Mouse (Mus musculus) intestine, postnatal 0 days (tissue): Measurements from ENCODE around the gene Isoc2b. TPM values are rescaled to one million over a fixed set of nuclear protein-coding genes. Genes with fewer than 3 reads are reported as not detected.

Source experiments
- ATAC-seq: fragments of 200-750 bp; cut with Nextera tagmentation; 2 replicates; pipeline ENCODE4 v1.8.0; 2017; ENCODE audit warnings: mild to moderate bottlenecking, moderate TSS enrichment, moderate library complexity
- H3K27ac ChIP-seq: fragments of 300-500 bp; sonication (generic); 2 replicates; pipeline ENCODE4 v1.5.1; 2014; ENCODE audit warnings: mild to moderate bottlenecking, low read depth, low read length, moderate library complexity
- H3K27me3 ChIP-seq: fragments of 300-500 bp; sonication (generic); replicated peaks from 2 replicates; pipeline ENCODE4 v1.6.1; 2014; ENCODE audit warnings: low read length, mixed read lengths; ENCODE audit not compliant: control insufficient read depth, insufficient read depth
- H3K36me3 ChIP-seq: fragments of 300-500 bp; sonication (generic); 2 replicates; pipeline ENCODE4 v1.6.1; 2014; ENCODE audit warnings: mild to moderate bottlenecking, moderate library complexity; ENCODE audit not compliant: control insufficient read depth, insufficient read depth
- H3K4me1 ChIP-seq: fragments of 300-500 bp; sonication (generic); replicated peaks from 2 replicates; pipeline ENCODE4 v1.6.1; 2014; ENCODE audit warnings: antibody characterized with exemption, low read length, mixed read lengths; ENCODE audit not compliant: control insufficient read depth, insufficient read depth
- H3K4me2 ChIP-seq: fragments of 300-500 bp; sonication (generic); replicated peaks from 2 replicates; pipeline ENCODE4 v1.6.1; 2014; ENCODE audit warnings: low read depth, mild to moderate bottlenecking, moderate library complexity
- H3K4me3 ChIP-seq: fragments of 300-500 bp; sonication (generic); 2 replicates; pipeline ENCODE4 v1.5.1; 2014; ENCODE audit warnings: low read depth, low read length
- H3K9ac ChIP-seq: fragments of 300-500 bp; sonication (generic); 2 replicates; pipeline ENCODE4 v1.6.1; 2014; ENCODE audit warnings: mild to moderate bottlenecking, low read depth, low read length
- H3K9me3 ChIP-seq: fragments of 300-500 bp; sonication (generic); 2 replicates; pipeline ENCODE4 v1.6.1; 2016; ENCODE audit warnings: mixed run types; ENCODE audit not compliant: control insufficient read depth
- CTCF ChIP-seq: sonication (generic); IDR thresholded peaks from 2 replicates; pipeline ENCODE4 v1.5.1; 2016; ENCODE audit warnings: low read depth, mild to moderate bottlenecking, control low read depth, antibody characterized with exemption, moderate library complexity
- WGBS: fragments of 180-500 bp; shearing (Covaris S2); extraction: QIAGEN DNeasy Blood & Tissue Kit; methylation state at CpG from one replicate; pipeline ENCODE4 v1.1.7; 2014; 5-methylcytosine and 5-hydroxymethylcytosine counted together
- polyA plus RNA-seq: library from polyadenylated mRNA; unstranded; fragments of >200 nt; fragmentation: Nextera tagmentation; extraction: Ambion mirVana; gene quantifications from 2 replicates; pipeline ENCODE4 v1.2.1, GENCODE M21; 2015

The Isoc2b gene
- polyA plus RNA-seq, 1 experiment from 2014 or later = 12.5 TPM

DNA sequence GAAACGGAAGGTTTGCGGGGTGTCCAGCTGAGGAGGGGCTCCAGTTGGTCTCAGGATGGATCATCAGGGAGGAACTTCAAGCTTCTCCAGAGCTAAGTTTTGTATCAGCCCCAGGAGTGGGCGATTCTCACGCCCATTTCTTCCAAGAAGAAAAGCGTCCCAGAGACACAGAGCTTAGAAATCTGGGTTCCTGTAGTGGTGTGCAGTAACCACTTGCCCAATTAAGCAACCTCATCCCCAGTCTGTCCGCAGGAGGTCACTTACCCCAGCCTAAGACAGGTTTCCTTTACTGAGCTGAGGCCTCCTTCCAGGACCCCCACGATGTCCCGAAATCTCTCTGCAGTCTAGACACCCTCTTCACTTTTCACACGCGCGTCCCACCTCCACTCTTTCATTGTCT, 7.2 kb upstream of the Isoc2b start:
- Histone ChIP-seq H3K4me1 (no peaks in the 10 kb centered on the region), H3K4me3 (peak overlapping the region; percentile 54), H3K27me3 (no peaks in the 10 kb centered on the region), H3K9ac (peak overlapping the region; percentile 51), H3K27ac (peak overlapping the region; percentile 67), H3K9me3 (no peaks in the 10 kb centered on the region), H3K4me2 (peak overlapping the region; percentile 79), H3K36me3 (no peaks in the 10 kb centered on the region; the same call in 1 of the 2 replicates)
- peak; percentile 6 for ATAC-seq
- TF ChIP-seq CTCF = no peak
- 8% methylated on average over 11 of the region's 11 CpGs for WGBS

DNA sequence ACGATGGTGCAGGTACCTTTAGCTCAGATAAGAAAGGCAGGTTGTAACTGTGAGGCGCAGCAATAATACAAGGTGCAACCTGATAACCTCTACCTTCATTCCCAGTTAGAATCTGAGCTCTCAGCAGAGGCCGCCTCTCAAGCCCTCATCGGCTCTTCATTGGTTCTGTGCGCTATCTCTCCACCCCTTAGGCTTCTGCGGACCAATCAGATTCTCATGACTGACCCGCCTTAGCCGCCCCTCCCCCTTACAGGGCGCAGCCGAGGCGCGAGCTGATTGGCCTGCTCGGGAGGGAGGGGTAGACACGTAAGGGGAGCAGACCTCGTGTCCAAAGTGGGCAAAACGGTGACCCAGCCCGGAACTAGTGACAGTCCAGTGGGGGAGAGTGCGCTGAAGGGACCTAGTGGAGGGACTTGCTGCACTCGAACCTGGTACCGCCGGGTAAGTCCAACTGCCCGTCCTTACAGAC, 6.7 kb upstream of the Isoc2b start, which contains the start of gene Isoc2a:
Isoc2a (plus strand) TSS at position 401 of the 469 bp plus-strand sequence.
- Histone ChIP-seq H3K9ac (peak within 1 kb of the TSS; percentile 51), H3K4me2 (peak within 1 kb of the TSS; percentile 79), H3K36me3 (no peaks in the 10 kb centered on the region), H3K9me3 (no peaks in the 10 kb centered on the region), H3K27me3 (no peaks in the 10 kb centered on the region), H3K27ac (peak within 1 kb of the TSS; percentile 67), H3K4me1 (no peaks in the 10 kb centered on the region), H3K4me3 (peak within 1 kb of the TSS; percentile 54)
- under 1% methylated on average over 22 of the region's 22 CpGs for WGBS
- TF ChIP-seq CTCF = no peak
- ATAC-seq = peak; percentile 100

DNA sequence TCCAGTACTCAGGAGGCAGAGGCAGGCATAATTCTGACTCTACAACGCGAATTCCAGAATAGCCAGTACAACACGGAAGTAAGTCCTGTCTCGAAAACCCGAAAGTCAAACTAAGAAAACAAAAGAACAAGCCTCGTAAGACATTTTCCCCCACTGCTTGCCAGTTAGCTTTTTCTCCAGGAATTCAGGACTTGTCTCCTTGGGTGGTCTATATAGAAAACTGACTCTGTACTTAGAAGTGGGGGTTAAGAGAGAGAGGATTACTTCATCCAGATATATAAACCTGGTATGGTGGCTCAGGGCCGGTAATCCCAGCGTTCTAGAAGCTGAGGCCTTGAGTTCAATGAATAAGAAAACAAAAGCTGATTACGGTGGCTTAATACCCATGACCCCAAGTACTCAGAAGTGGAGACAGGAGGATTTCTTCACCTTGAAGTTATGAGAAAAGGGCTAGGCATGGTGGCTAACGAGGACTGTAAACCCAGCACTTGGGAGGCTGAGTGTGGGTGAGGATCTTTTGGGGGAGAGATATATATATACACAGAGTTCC, 3.4 kb downstream of the Isoc2b start:
- no peaks in the 10 kb centered on the region for H3K27me3 ChIP-seq
- no peak for TF ChIP-seq CTCF
- no peaks in the 10 kb centered on the region for H3K9me3 ChIP-seq
- H3K4me3 ChIP-seq = peak overlapping the region; percentile 52
- WGBS = 15% methylated on average over 10 of the region's 10 CpGs
- H3K4me1 ChIP-seq = peaks cover 6% of the 10 kb centered on the region; the same call in 1 of the 2 replicates
- H3K27ac ChIP-seq = peak overlapping the region; percentile 95
- H3K9ac ChIP-seq = peak overlapping the region; percentile 64
- peak overlapping the region; percentile 75 for H3K4me2 ChIP-seq
- peak; percentile 4; the same call in 1 of the 2 replicates for ATAC-seq
- H3K36me3 ChIP-seq = no peaks in the 10 kb centered on the region

DNA sequence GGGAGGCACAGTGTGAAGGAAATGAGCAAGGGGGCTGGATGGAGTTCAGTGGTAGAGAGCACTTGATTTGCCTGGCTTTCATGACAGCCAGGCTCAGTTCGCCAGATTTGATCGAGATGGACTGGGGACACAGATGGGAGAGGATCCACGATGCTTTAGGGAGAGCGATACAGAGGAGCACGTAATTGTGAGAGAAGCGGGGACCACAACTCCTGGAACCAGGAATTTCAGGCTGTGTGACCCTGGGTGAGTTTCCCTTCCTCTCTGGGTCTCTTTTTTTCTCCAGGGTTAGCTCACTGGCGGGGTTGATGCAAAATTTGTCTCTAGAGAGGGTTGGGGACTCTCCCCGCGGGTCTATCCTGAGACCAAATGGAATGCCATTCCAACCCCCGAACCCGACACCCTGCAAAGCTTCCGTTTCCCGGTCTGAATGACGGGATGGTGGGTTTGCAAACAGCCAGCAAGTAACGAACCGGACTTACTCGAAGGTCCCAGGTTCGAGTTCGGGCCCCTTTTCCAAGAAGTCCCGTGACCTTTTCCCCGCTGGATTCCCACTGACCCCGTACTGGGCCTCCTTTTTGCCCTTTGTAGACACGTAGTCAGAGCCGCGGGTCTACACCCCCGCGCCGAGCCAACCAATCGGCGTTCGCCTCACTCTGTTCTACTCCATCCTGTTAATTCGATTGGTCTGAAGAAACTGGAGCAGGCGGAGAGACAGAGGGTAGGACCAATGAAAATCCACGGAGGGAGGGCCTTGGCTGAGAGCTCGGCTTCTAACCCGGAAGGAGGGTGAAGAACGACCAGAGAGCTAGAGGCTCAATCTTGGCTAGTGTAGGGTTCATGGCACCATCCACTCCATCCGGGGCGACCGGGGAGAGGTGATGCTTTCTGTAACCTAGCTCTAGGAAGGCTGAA, 4.2 kb downstream of the Isoc2b start:
- H3K36me3 ChIP-seq = no peaks in the 10 kb centered on the region
- ATAC-seq = peak; percentile 99
- H3K4me1 ChIP-seq = peaks cover 6% of the 10 kb centered on the region; the same call in 1 of the 2 replicates
- WGBS = 3% methylated on average over 40 of the region's 40 CpGs
- peak overlapping the region; percentile 75 for H3K4me2 ChIP-seq
- peak overlapping the region; percentile 64 for H3K9ac ChIP-seq
- peak overlapping the region; percentile 52 for H3K4me3 ChIP-seq
- H3K9me3 ChIP-seq = no peaks in the 10 kb centered on the region
- TF ChIP-seq CTCF = no peak
- peak overlapping the region; percentile 95 for H3K27ac ChIP-seq
- H3K27me3 ChIP-seq = no peaks in the 10 kb centered on the region

DNA sequence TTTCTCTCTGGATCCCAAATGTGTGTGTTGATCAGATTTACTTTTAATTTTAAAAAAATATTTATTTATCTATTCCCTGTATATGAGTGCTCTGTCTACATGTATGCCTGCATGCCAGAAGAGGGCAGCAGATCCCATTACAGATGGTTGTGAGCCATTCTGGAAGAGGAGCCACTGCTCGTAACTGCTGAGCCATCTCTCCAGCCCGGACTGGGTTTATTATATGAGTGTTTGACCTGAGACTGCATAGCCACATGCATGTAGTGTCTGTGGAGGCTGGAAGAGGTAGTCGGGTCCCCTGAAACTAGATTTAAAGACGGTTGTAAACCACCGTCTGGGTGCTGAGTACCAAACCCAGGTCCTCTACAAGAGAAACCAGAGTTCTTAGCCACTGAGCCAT, 5.0 kb downstream of the Isoc2b start:
- Histone ChIP-seq H3K9ac (0 out of 2 replicates have a peak overlapping the region, but pooled peaks have one; percentile 62), H3K4me1 (peaks cover 6% of the 10 kb centered on the region; the same call in 1 of the 2 replicates), H3K36me3 (no peaks in the 10 kb centered on the region), H3K9me3 (no peaks in the 10 kb centered on the region), H3K4me3 (peak overlapping the region; percentile 52), H3K4me2 (peak overlapping the region; percentile 75), H3K27me3 (no peaks in the 10 kb centered on the region), H3K27ac (peak overlapping the region; percentile 95; the same call in 1 of the 2 replicates)
- WGBS = 59% methylated on average over 5 of the region's 5 CpGs
- ATAC-seq = peak; percentile 43
- peak; percentile 79 for TF ChIP-seq CTCF
